Mouse (Mus musculus) CH12.LX (cell line): ENCODE results near the gene Sept9. TPM values are rescaled to one million over a fixed set of nuclear protein-coding genes. Genes with fewer than 3 reads are reported as not detected.

Experiments
- DNase-seq: peaks from one replicate; pipeline ENCODE4 v3.0.0-alpha.2; 2013; ENCODE audit errors: extremely low read depth
- H3K27ac ChIP-seq: 2 replicates; pipeline ENCODE4 v1.5.1; 2012; ENCODE audit warnings: low read depth, mild to moderate bottlenecking, control low read depth, moderate library complexity; ENCODE audit not compliant: insufficient read depth
- H3K27me3 ChIP-seq: replicated peaks from 2 replicates; pipeline ENCODE3; 2012; ENCODE audit warnings: inconsistent platforms
- H3K36me3 ChIP-seq, 2 experiments: replicated peaks in 1 of 2; 2 replicates each; pipeline versions ENCODE3 to v1.6.1; 2012; ENCODE audit warnings: inconsistent platforms in 1 of 2, low read length in 1 of 2, mild to moderate bottlenecking in 1 of 2, mixed read lengths in 1 of 2, moderate library complexity in 1 of 2; ENCODE audit not compliant: control insufficient read depth in 1 of 2, insufficient read depth in 1 of 2
- H3K4me1 ChIP-seq, 2 experiments: 2 replicates each; pipeline ENCODE4 v1.6.1; 2012; ENCODE audit warnings: inconsistent platforms in 1 of 2, moderate library complexity in 1 of 2; ENCODE audit not compliant: insufficient read depth in 2 of 2, control insufficient read depth in 1 of 2
- H3K4me2 ChIP-seq: 2 replicates; pipeline ENCODE4 v1.6.1; 2012; ENCODE audit warnings: low read depth, mild to moderate bottlenecking, control low read depth; ENCODE audit not compliant: poor library complexity, insufficient read depth, severe bottlenecking
- H3K4me3 ChIP-seq, 3 experiments: fragments of 150-350 bp in 1 of 3; sonication (generic) in 1 of 3; replicated peaks in 1 of 3; 2 replicates each; pipeline versions ENCODE3 to v1.5.1; 2011 to 2012; ENCODE audit warnings: low read depth in 2 of 3, low read length in 2 of 3, mild to moderate bottlenecking in 2 of 3, moderate library complexity in 2 of 3, control low read depth in 1 of 3, improper control_type of control experiment in 1 of 3, inconsistent platforms in 1 of 3, mixed read lengths in 1 of 3; ENCODE audit not compliant: poor library complexity in 1 of 3
- H3K79me2 ChIP-seq: replicated peaks from 2 replicates; pipeline ENCODE4 v1.6.1; 2012; ENCODE audit warnings: mild to moderate bottlenecking, moderate library complexity; ENCODE audit not compliant: control insufficient read depth, poor library complexity, insufficient read depth, severe bottlenecking; ENCODE audit errors: extremely low read depth
- H3K9ac ChIP-seq: 2 replicates; pipeline ENCODE4 v1.6.1; 2012; ENCODE audit warnings: low read depth, mild to moderate bottlenecking, control low read depth, moderate library complexity; ENCODE audit not compliant: insufficient read depth
- H3K9me3 ChIP-seq: replicated peaks from 2 replicates; pipeline ENCODE3; 2012; ENCODE audit warnings: low read length, inconsistent platforms, mixed read lengths
- CTCF ChIP-seq, 2 experiments: IDR thresholded peaks in 1 of 2; conservative IDR thresholded peaks in 1 of 2; 2 replicates each; pipeline ENCODE4 v1.5.1; 2011 to 2012; ENCODE audit warnings: low read depth in 2 of 2, low read length in 2 of 2, improper control_type of control experiment in 1 of 2, inconsistent platforms in 1 of 2, mild to moderate bottlenecking in 1 of 2, moderate library complexity in 1 of 2
- E2F4 ChIP-seq: IDR thresholded peaks from 2 replicates; pipeline ENCODE4 v1.6.1; 2011; ENCODE audit warnings: low read depth, low read length, improper control_type of control experiment; ENCODE audit not compliant: insufficient replicate concordance
- EP300 ChIP-seq: IDR thresholded peaks from 2 replicates; pipeline ENCODE4 v1.6.1; 2011; ENCODE audit warnings: low read length, improper control_type of control experiment
- ETS1 ChIP-seq: conservative IDR thresholded peaks from 2 replicates; pipeline ENCODE4 v1.6.1; 2012; ENCODE audit warnings: low read depth, mild to moderate bottlenecking, inconsistent platforms, low read length, improper control_type of control experiment, moderate library complexity
- GABPA ChIP-seq: IDR thresholded peaks from 2 replicates; pipeline ENCODE4 v1.6.1; 2012; ENCODE audit warnings: low read depth, low read length, improper control_type of control experiment, inconsistent platforms; ENCODE audit not compliant: insufficient replicate concordance
- IRF4 ChIP-seq: IDR thresholded peaks from 2 replicates; pipeline ENCODE4 v1.6.1; 2014; ENCODE audit warnings: low read depth, mild to moderate bottlenecking, inconsistent platforms, low read length, improper control_type of control experiment
- JUN ChIP-seq: IDR thresholded peaks from 2 replicates; pipeline ENCODE4 v1.6.1; 2011; ENCODE audit warnings: low read depth, mild to moderate bottlenecking, low read length, improper control_type of control experiment, moderate library complexity; ENCODE audit not compliant: insufficient read depth
- JUND ChIP-seq: conservative IDR thresholded peaks from 2 replicates; pipeline ENCODE4 v1.6.1; 2011; ENCODE audit warnings: low read depth, low read length, improper control_type of control experiment
- KAT2A ChIP-seq: IDR thresholded peaks from 2 replicates; pipeline ENCODE4 v1.6.1; 2012; ENCODE audit warnings: low read length, improper control_type of control experiment, inconsistent platforms; ENCODE audit not compliant: insufficient replicate concordance
- MAX ChIP-seq: IDR thresholded peaks from 2 replicates; pipeline ENCODE4 v1.6.1; 2011; ENCODE audit warnings: low read length, improper control_type of control experiment
- NRF1 ChIP-seq: IDR thresholded peaks from 2 replicates; pipeline ENCODE4 v1.6.1; 2014; ENCODE audit warnings: low read depth, mild to moderate bottlenecking, inconsistent platforms, low read length, improper control_type of control experiment, moderate library complexity
- POLR2A ChIP-seq: IDR thresholded peaks from 2 replicates; pipeline ENCODE4 v1.6.1; 2011; ENCODE audit warnings: low read depth, mild to moderate bottlenecking, improper control_type of control experiment, low read length
- POLR2AphosphoS2 ChIP-seq: IDR thresholded peaks from 2 replicates; pipeline ENCODE4 v1.6.1; 2011; ENCODE audit warnings: low read depth, low read length, improper control_type of control experiment
- RCOR1 ChIP-seq: conservative IDR thresholded peaks from 2 replicates; pipeline ENCODE4 v1.6.1; 2012; ENCODE audit warnings: low read depth, mild to moderate bottlenecking, inconsistent platforms, low read length, improper control_type of control experiment
- SIN3A ChIP-seq: IDR thresholded peaks from 2 replicates; pipeline ENCODE4 v1.6.1; 2012; ENCODE audit warnings: low read length, improper control_type of control experiment, inconsistent platforms
- SMC3 ChIP-seq: IDR thresholded peaks from 2 replicates; pipeline ENCODE4 v1.6.1; 2011; ENCODE audit warnings: low read depth, low read length, improper control_type of control experiment
- USF1 ChIP-seq: IDR thresholded peaks from 2 replicates; pipeline ENCODE4 v1.6.1; 2014; ENCODE audit warnings: low read depth, mild to moderate bottlenecking, inconsistent platforms, low read length, improper control_type of control experiment
- USF2 ChIP-seq: conservative IDR thresholded peaks from 2 replicates; pipeline ENCODE4 v1.6.1; 2011; ENCODE audit warnings: low read depth, low read length, improper control_type of control experiment
- ZC3H11A ChIP-seq: IDR thresholded peaks from 2 replicates; pipeline ENCODE4 v1.6.1; 2012; ENCODE audit warnings: low read depth, mild to moderate bottlenecking, inconsistent platforms, low read length, improper control_type of control experiment
- ZMIZ1 ChIP-seq: IDR thresholded peaks from 2 replicates; pipeline ENCODE4 v1.6.1; 2012; ENCODE audit warnings: low read depth, mild to moderate bottlenecking, inconsistent platforms, low read length, improper control_type of control experiment
- dilution Hi-C: fragments of 300-500 bp; cut with MboI; formaldehyde crosslinking; loops from 2 replicates; pipeline ENCODE4 v1.14.3; 2020; ENCODE audit warnings: low sequenced_read_pairs; ENCODE audit not compliant: extremely low pct_unique_long_range_greater_than_20kb, extremely low pct_ligation_motif_present
- in situ Hi-C: fragments of 300-500 bp; cut with MboI; formaldehyde crosslinking; loops from 3 replicates; pipeline ENCODE4 v1.14.3; 2019; ENCODE audit warnings: low sequenced_read_pairs, low pct_ligation_motif_present, low pct_unique_long_range_greater_than_20kb, mixed read lengths
- polyA plus RNA-seq: library from polyadenylated mRNA; unstranded; fragments of >175 nt; gene quantifications from 2 replicates; pipeline ENCODE4 v1.2.1, GENCODE M21; 2012; ENCODE audit warnings: low read depth; ENCODE audit not compliant: insufficient read length
- total RNA-seq, 2 experiments: library from RNA; depleted of rRNA; stranded (reverse); fragments of 300-350 nt in 1 of 2; fragments of >200 nt in 1 of 2; gene quantifications; 2 replicates each; pipeline ENCODE4 v1.2.3; 2012 to 2014

The Sept9 gene
- total and polyA plus RNA-seq, 3 experiments, result 47.6 to 128 (median 110) TPM

DNA sequence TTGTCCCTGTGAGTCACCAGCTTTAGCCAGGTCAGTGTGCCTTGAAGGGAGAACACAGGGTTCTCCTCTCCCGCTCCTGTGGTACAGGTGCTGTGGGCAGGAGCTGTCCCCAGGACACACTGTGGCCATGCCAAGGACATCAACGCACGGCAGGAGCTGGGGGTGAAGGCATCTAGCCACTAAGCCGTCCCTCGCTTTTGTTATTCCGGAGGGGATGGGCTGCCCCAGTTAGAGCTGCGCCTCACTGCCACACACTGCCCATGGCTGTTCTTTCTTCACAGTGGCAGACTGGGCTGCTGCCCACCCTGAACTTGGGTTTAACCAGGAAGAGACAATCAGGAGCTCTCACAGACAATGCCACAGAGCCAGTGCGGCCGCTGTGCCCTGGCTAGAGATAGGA lies 36.4 kb upstream of the Sept9 start:
- H3K9me3 ChIP-seq, result peaks cover 5% of the 10 kb centered on the region
- H3K27me3 ChIP-seq, result peaks cover 2% of the 10 kb centered on the region
- in situ Hi-C loops, result no loop called here
- no peak overlapping the region for H3K4me2 ChIP-seq
- H3K9ac ChIP-seq, result no peak overlapping the region
- no peaks in the 10 kb centered on the region for H3K79me2 ChIP-seq
- H3K4me3 ChIP-seq, result no peak overlapping the region
- peaks cover 8 to 26% of the 10 kb centered on the region in 2 experiments for H3K36me3 ChIP-seq
- TF ChIP-seq POLR2A, result no peak
- TF ChIP-seq E2F4, result no peak
- TF ChIP-seq ETS1, result no peak
- TF ChIP-seq USF1, result no peak
- TF ChIP-seq EP300, result no peak
- no peak for TF ChIP-seq JUN
- TF ChIP-seq MAX, result no peak
- no peak for TF ChIP-seq USF2
- TF ChIP-seq ZC3H11A, result no peak
- TF ChIP-seq ZMIZ1, result no peak
- no peak for TF ChIP-seq GABPA
- TF ChIP-seq RCOR1, result no peak
- no peak for TF ChIP-seq IRF4
- no peak for TF ChIP-seq SIN3A
- no peak for TF ChIP-seq JUND
- no peak for TF ChIP-seq NRF1
- TF ChIP-seq, all 38 proteins: peak for 0
- dilution Hi-C loops, result no loop called here
- Histone ChIP-seq H3K4me1 (peaks cover 9 to 18% of the 10 kb centered on the region in 2 experiments), H3K27ac (no peak overlapping the region)
- DNase-seq, result no peak

DNA sequence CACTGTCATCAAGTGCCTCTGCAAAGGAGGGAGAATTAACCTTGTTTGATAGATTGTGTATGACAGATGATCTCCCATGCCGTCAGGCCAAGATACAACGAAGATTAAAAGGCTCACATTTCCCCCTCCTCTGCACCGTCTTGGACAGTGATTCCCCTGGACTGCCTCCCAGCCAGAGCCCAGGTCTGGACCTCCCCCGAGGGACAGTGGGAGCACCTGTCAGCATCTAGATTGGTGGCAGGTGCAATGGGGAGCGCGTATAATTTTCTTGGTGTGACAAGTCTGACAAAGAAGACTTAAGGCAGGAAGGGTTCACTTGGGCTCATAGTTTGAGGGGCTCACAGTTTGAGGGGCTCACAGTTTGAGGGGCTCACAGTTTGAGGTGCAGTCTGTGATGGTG lies 35.7 kb upstream of the Sept9 start:
- in situ Hi-C loops (no loop called here), dilution Hi-C loops (no loop called here)
- no peak overlapping the region for H3K27ac ChIP-seq
- no peak overlapping the region for H3K4me3 ChIP-seq
- DNase-seq, result no peak
- H3K4me2 ChIP-seq, result no peak overlapping the region
- no peak for TF ChIP-seq POLR2AphosphoS2
- no peak for TF ChIP-seq CTCF (conservative IDR thresholded peaks at IDR 0.05 in 1 of 2, IDR thresholded peaks at IDR 0.05 in 1 of 2; ENCODE audit: low read depth in 2 of 2, low read length in 2 of 2)
- TF ChIP-seq SMC3, result no peak
- TF ChIP-seq KAT2A, result no peak
- no peak overlapping the region for H3K9ac ChIP-seq
- peaks cover 9 to 18% of the 10 kb centered on the region in 2 experiments for H3K4me1 ChIP-seq
- H3K79me2 ChIP-seq, result no peaks in the 10 kb centered on the region
- H3K36me3 ChIP-seq, result peaks cover 1 to 19% of the 10 kb centered on the region in 2 experiments
- H3K27me3 ChIP-seq, result peaks cover 2% of the 10 kb centered on the region
- H3K9me3 ChIP-seq, result peaks cover 5% of the 10 kb centered on the region
